Mouse (Mus musculus): ENCODE measurements around the gene Psmc1. TPM values are rescaled to one million over a fixed set of nuclear protein-coding genes. Genes with fewer than 3 reads are reported as not detected.
A peak's percentile ranks its signal among the peaks of the same experiment; 100 is the strongest.

Gene Psmc1
- polyA plus RNA-seq, 1 experiment from 2014 or later, result 160 TPM

- Histone ChIP-seq H3K36me3 (ENCODE audit: insufficient read depth, low read length) (peaks cover 48% of the 10 kb centered on the region), H3K27ac (ENCODE audit: low read length) (peak overlapping the region; percentile 90), H3K9me3 (ENCODE audit: low read length) (no peaks in the 10 kb centered on the region), H3K27me3 (replicated peaks; ENCODE audit: insufficient read depth, low read length) (no peaks in the 10 kb centered on the region), H3K4me2 (replicated peaks; ENCODE audit: low read depth, low read length) (no peak overlapping the region), H3K4me1 (ENCODE audit: insufficient read depth, low read depth, low read length) (peaks cover 5% of the 10 kb centered on the region; the same call in 1 of the 2 replicates), H3K4me3 (ENCODE audit: low read depth, low read length) (no peak overlapping the region), H3K9ac (replicated peaks; ENCODE audit: low read depth) (no peak overlapping the region)
- DNase-seq (ENCODE audit: low spot score), result peak; percentile 91
- 20% methylated on average over 8 of the region's 8 CpGs for WGBS
- ATAC-seq, result peak; percentile 83
- peak; percentile 87 for TF ChIP-seq EP300 (IDR thresholded peaks at IDR 0.05)
- no peak for TF ChIP-seq CTCF (IDR thresholded peaks at IDR 0.05)
Measured at GRCm38 (mm10) chr12:100127866-100128480, 18.0 kb downstream of the Psmc1 start.

GRCm38 (mm10) chr12:100128522-100128921 lies 18.6 kb downstream of the Psmc1 start:
- H3K9ac ChIP-seq (replicated peaks; ENCODE audit: low read depth), result no peak overlapping the region
- H3K27me3 ChIP-seq (replicated peaks; ENCODE audit: insufficient read depth, low read length), result no peaks in the 10 kb centered on the region
- 52% methylated on average over 6 of the region's 6 CpGs for WGBS
- no peak overlapping the region for H3K4me3 ChIP-seq (ENCODE audit: low read depth, low read length)
- TF ChIP-seq CTCF (IDR thresholded peaks at IDR 0.05) (no peak), EP300 (IDR thresholded peaks at IDR 0.05) (no peak)
- H3K4me2 ChIP-seq (replicated peaks; ENCODE audit: low read depth, low read length), result no peak overlapping the region
- peak overlapping the region; percentile 90 for H3K27ac ChIP-seq (ENCODE audit: low read length)
- peaks cover 49% of the 10 kb centered on the region for H3K36me3 ChIP-seq (ENCODE audit: insufficient read depth, low read length)
- ATAC-seq (no peak), DNase-seq (ENCODE audit: low spot score) (no peak)
- peaks cover 5% of the 10 kb centered on the region; the same call in 1 of the 2 replicates for H3K4me1 ChIP-seq (ENCODE audit: insufficient read depth, low read depth, low read length)
- no peaks in the 10 kb centered on the region for H3K9me3 ChIP-seq (ENCODE audit: low read length)

- WGBS, result 62% methylated on average over 8 of the region's 8 CpGs
- H3K36me3 ChIP-seq (ENCODE audit: insufficient read depth, low read length), result peaks cover 45% of the 10 kb centered on the region
- TF ChIP-seq CTCF (IDR thresholded peaks at IDR 0.05) (no peak), EP300 (IDR thresholded peaks at IDR 0.05) (no peak)
- no peak overlapping the region for H3K9ac ChIP-seq (replicated peaks; ENCODE audit: low read depth)
- no peaks in the 10 kb centered on the region for H3K9me3 ChIP-seq (ENCODE audit: low read length)
- no peak for ATAC-seq
- no peak overlapping the region for H3K4me3 ChIP-seq (ENCODE audit: low read depth, low read length)
- no peaks in the 10 kb centered on the region for H3K27me3 ChIP-seq (replicated peaks; ENCODE audit: insufficient read depth, low read length)
- no peak for DNase-seq (ENCODE audit: low spot score)
- H3K27ac ChIP-seq (ENCODE audit: low read length), result peak overlapping the region; percentile 90
- H3K4me2 ChIP-seq (replicated peaks; ENCODE audit: low read depth, low read length), result no peak overlapping the region
- H3K4me1 ChIP-seq (ENCODE audit: insufficient read depth, low read depth, low read length), result peaks cover 5% of the 10 kb centered on the region; the same call in 1 of the 2 replicates
Measured at GRCm38 (mm10) chr12:100128961-100129360, 19.0 kb downstream of the Psmc1 start.

- no peaks in the 10 kb centered on the region for H3K27me3 ChIP-seq (replicated peaks; ENCODE audit: insufficient read depth, low read length)
- H3K27ac ChIP-seq (ENCODE audit: low read length), result no peak overlapping the region
- peaks cover 33% of the 10 kb centered on the region; the same call in 1 of the 2 replicates for H3K36me3 ChIP-seq (ENCODE audit: insufficient read depth, low read length)
- no peaks in the 10 kb centered on the region for H3K9me3 ChIP-seq (ENCODE audit: low read length)
- DNase-seq (ENCODE audit: low spot score) (no peak), ATAC-seq (no peak)
- peaks cover 5% of the 10 kb centered on the region; the same call in 1 of the 2 replicates for H3K4me1 ChIP-seq (ENCODE audit: insufficient read depth, low read depth, low read length)
- H3K9ac ChIP-seq (replicated peaks; ENCODE audit: low read depth), result no peak overlapping the region
- WGBS, result 88% methylated on average over 9 of the region's 9 CpGs
- no peak overlapping the region for H3K4me3 ChIP-seq (ENCODE audit: low read depth, low read length)
- TF ChIP-seq EP300 (IDR thresholded peaks at IDR 0.05) (no peak), CTCF (IDR thresholded peaks at IDR 0.05) (no peak)
- H3K4me2 ChIP-seq (replicated peaks; ENCODE audit: low read depth, low read length), result no peak overlapping the region
Measured at GRCm38 (mm10) chr12:100131167-100131566, 21.2 kb downstream of the Psmc1 start.

- ATAC-seq, result no peak
- 42% methylated on average over 8 of the region's 8 CpGs for WGBS
Measured at GRCm38 (mm10) chr12:100131655-100132054, 21.7 kb downstream of the Psmc1 start.

GRCm38 (mm10) chr12:100134395-100134936 lies 24.5 kb downstream of the Psmc1 start:
- TF ChIP-seq EP300 (IDR thresholded peaks at IDR 0.05) (no peak), CTCF (IDR thresholded peaks at IDR 0.05) (no peak)
- no peak overlapping the region for H3K4me2 ChIP-seq (replicated peaks; ENCODE audit: low read depth, low read length)
- H3K9ac ChIP-seq (replicated peaks; ENCODE audit: low read depth), result no peak overlapping the region
- H3K27ac ChIP-seq (ENCODE audit: low read length), result no peak overlapping the region
- DNase-seq (ENCODE audit: low spot score) (no peak), ATAC-seq (no peak)
- peaks cover 39% of the 10 kb centered on the region; the same call in 1 of the 2 replicates for H3K36me3 ChIP-seq (ENCODE audit: insufficient read depth, low read length)
- H3K27me3 ChIP-seq (replicated peaks; ENCODE audit: insufficient read depth, low read length), result no peaks in the 10 kb centered on the region
- no peak overlapping the region for H3K4me3 ChIP-seq (ENCODE audit: low read depth, low read length)
- WGBS, result 85% methylated on average over 11 of the region's 11 CpGs
- no peaks in the 10 kb centered on the region for H3K4me1 ChIP-seq (ENCODE audit: insufficient read depth, low read depth, low read length)
- H3K9me3 ChIP-seq (ENCODE audit: low read length), result no peaks in the 10 kb centered on the region

More at GRCm38 (mm10) chr12:100131655-100132054, 21.7 kb downstream of the Psmc1 start:
- no peak overlapping the region for H3K4me3 ChIP-seq (ENCODE audit: low read depth, low read length)
- H3K9me3 ChIP-seq (ENCODE audit: low read length), result no peaks in the 10 kb centered on the region
- H3K4me1 ChIP-seq (ENCODE audit: insufficient read depth, low read depth, low read length), result peaks cover 5% of the 10 kb centered on the region; the same call in 1 of the 2 replicates
- H3K27me3 ChIP-seq (replicated peaks; ENCODE audit: insufficient read depth, low read length), result no peaks in the 10 kb centered on the region
- peaks cover 28% of the 10 kb centered on the region; the same call in 1 of the 2 replicates for H3K36me3 ChIP-seq (ENCODE audit: insufficient read depth, low read length)
- H3K27ac ChIP-seq (ENCODE audit: low read length), result no peak overlapping the region
- DNase-seq (ENCODE audit: low spot score), result peak; percentile 85
- peak; percentile 87 for TF ChIP-seq CTCF (IDR thresholded peaks at IDR 0.05)
- TF ChIP-seq EP300 (IDR thresholded peaks at IDR 0.05), result no peak
- H3K4me2 ChIP-seq (replicated peaks; ENCODE audit: low read depth, low read length), result no peak overlapping the region
- H3K9ac ChIP-seq (replicated peaks; ENCODE audit: low read depth), result no peak overlapping the region
